ENCODE assay signal across 8 mouse cellular contexts in genomic region chr8:84798446-84799135, GRCm38 (mm10). TPM values are rescaled to one million over a fixed set of nuclear protein-coding genes. Genes with fewer than 3 reads are reported as not detected.
DNase-seq lines count a peak whose midpoint lies in the region; ATAC-seq and TF ChIP-seq lines count a peak whose summit lies in the region.

No protein-coding gene starts in this region.

- H3K9ac ChIP-seq in heart, adult 2 months (ENCODE audit: low read depth, low read length) = peak overlapping the region; percentile 90
- H3K9ac ChIP-seq in heart, embryonic 15.5 days = peak overlapping the region; percentile 96

- no peak for TF ChIP-seq EP300 in heart, adult 2 months (IDR thresholded peaks at IDR 0.05; ENCODE audit: insufficient read depth, low read depth, low read length)

- H3K9me3 ChIP-seq in G1E (replicated peaks) = no peaks in the 10 kb centered on the region
- no peaks in the 10 kb centered on the region for H3K9me3 ChIP-seq in heart, embryonic 15.5 days (replicated peaks)

- peaks cover 23% of the 10 kb centered on the region for H3K4me1 ChIP-seq in heart, adult 2 months (ENCODE audit: control insufficient read depth, insufficient read depth, low read length)
- peaks cover 41% of the 10 kb centered on the region for H3K4me1 ChIP-seq in G1E (ENCODE audit: insufficient read depth, low read depth, low read length)
- H3K4me1 ChIP-seq in heart, embryonic 15.5 days (replicated peaks) = peaks cover 52% of the 10 kb centered on the region

- peak overlapping the region; percentile 78 for H3K4me3 ChIP-seq in heart, adult 2 months
- H3K4me3 ChIP-seq in G1E (ENCODE audit: low read depth, low read length) = peak overlapping the region; percentile 77; the same call in 1 of the 2 replicates
- peak overlapping the region; percentile 84 for H3K4me3 ChIP-seq in heart, embryonic 15.5 days

- no peak for TF ChIP-seq CTCF in heart, adult 2 months (IDR thresholded peaks at IDR 0.05)
- TF ChIP-seq CTCF in G1E (IDR thresholded peaks at IDR 0.05; ENCODE audit: low read depth, low read length) = no peak

- H3K79me2 ChIP-seq in heart, adult 2 months (replicated peaks; ENCODE audit: control insufficient read depth, insufficient read depth, low read length) = peaks cover 8% of the 10 kb centered on the region

- no peak for ATAC-seq in G1E (ENCODE audit: extremely low read depth, insufficient number of reproducible peaks, low FRiP score, poor library complexity, severe bottlenecking)
- ATAC-seq in heart, embryonic 15.5 days (replicated peaks; ENCODE audit: insufficient number of reproducible peaks, insufficient read depth, low FRiP score, low read depth) = no peak
- peak; percentile 26 for ATAC-seq in megakaryocyte, adult 5-6 weeks (ENCODE audit: poor library complexity, severe bottlenecking)
- no peak for ATAC-seq in inflammation-experienced regulatory T-cells, adult 6 months
- no peak for ATAC-seq in activated CD4-positive, CD25-positive, alpha-beta regulatory T cell, adult 4 months

- TF ChIP-seq POLR2A in heart, adult 2 months (IDR thresholded peaks at IDR 0.05; ENCODE audit: insufficient read depth, low read depth, low read length) = no peak; the same call in 1 of the 2 replicates

- DNase-seq in heart, adult 2 months = peak in 1 of 2 experiments; percentile 52
- DNase-seq in heart, adult 9 months (ENCODE audit: low spot score in 2 of 2) = no peak
- no peak for DNase-seq in G1E (ENCODE audit: low spot score)
- DNase-seq in urinary bladder, adult 2 months (ENCODE audit: low spot score) = no peak

- H3K4me2 ChIP-seq in heart, embryonic 15.5 days = peak overlapping the region; percentile 93

- 54% methylated on average over 10 of the region's 10 CpGs for WGBS in heart, adult 2 months
- 62% methylated on average over 10 of the region's 10 CpGs for WGBS in heart, embryonic 15.5 days

- H3K36me3 ChIP-seq in heart, adult 2 months (ENCODE audit: control insufficient read depth, insufficient read depth, low read length) = no peaks in the 10 kb centered on the region
- peaks cover 39% of the 10 kb centered on the region for H3K36me3 ChIP-seq in G1E (replicated peaks)
- H3K36me3 ChIP-seq in heart, embryonic 15.5 days = peaks cover 3% of the 10 kb centered on the region; the same call in 1 of the 2 replicates

- peak overlapping the region; percentile 90 for H3K27ac ChIP-seq in heart, adult 2 months
- H3K27ac ChIP-seq in heart, embryonic 15.5 days = peak overlapping the region; percentile 87

- intact Hi-C loops in heart, adult 2 months (cut with DNase I) = loop anchor here (2.0 to 5.0 kb wide), 2 partner anchors 24 to 36 kb away; no protein-coding TSS in a partner anchor

- H3K27me3 ChIP-seq in heart, adult 2 months (ENCODE audit: control insufficient read depth, insufficient read depth, low read length) = no peaks in the 10 kb centered on the region
- peaks cover 80% of the 10 kb centered on the region for H3K27me3 ChIP-seq in G1E (ENCODE audit: insufficient read depth, low read length)
- peaks cover 49% of the 10 kb centered on the region for H3K27me3 ChIP-seq in heart, embryonic 15.5 days

RNA-seq across cellular contexts. Expression of gene Nfix, which starts 1.6 kb away (rescaled TPM):
- 100 to 1,000 TPM; 274 to 297 TPM for total RNA-seq in heart, adult 2 months (2021)
- 49.0 and 68.7 TPM in 2 replicates for polyA plus RNA-seq in heart, adult 2 months (2012; rRNA removed)
- 30.0 and 34.0 TPM in 2 replicates for total RNA-seq in G1E (2014; fragmentation: Nextera tagmentation)
- 2.7 and 4.3 TPM in 2 replicates for total RNA-seq in G1E (2017)
- polyA plus RNA-seq in G1E (2012) = 14.3 and 16.2 TPM in 2 replicates
- 15.0 and 20.8 TPM in 2 replicates for polyA plus RNA-seq in heart, embryonic 15.5 days (2015; fragmentation: Nextera tagmentation; extraction: Ambion mirVana)
- 23.8 and 26.9 TPM in 2 replicates for total RNA-seq in megakaryocyte, adult 5-6 weeks (2015)
- 7.7 and 17.0 TPM in 2 replicates for total RNA-seq in megakaryocyte, adult 5-6 weeks (2017)
- 1 to 10 TPM in 2 of 3 experiments, under 1 TPM in 1; 0.92 to 6.3 (median 3.1) TPM for polyA plus RNA-seq in inflammation-experienced regulatory T-cells, adult 6 months (2017; shearing (Covaris generic))
- 1 to 10 TPM; 2.0 to 2.2 TPM for polyA plus RNA-seq in activated CD4-positive, CD25-positive, alpha-beta regulatory T cell, adult 4 months (2017; shearing (Covaris generic))
- 21.7 and 77.0 TPM in 2 replicates for polyA plus RNA-seq in urinary bladder, adult 2 months (2012; rRNA removed)

RNA-seq across cellular contexts. Expression of gene Dand5, which starts 24.0 kb away (rescaled TPM):
- 10 to 100 TPM; 11.2 to 12.3 TPM for total RNA-seq in heart, adult 2 months (2021)
- 6.1 and 7.6 TPM in 2 replicates for polyA plus RNA-seq in heart, adult 2 months (2012; rRNA removed)
- total RNA-seq in G1E (2014; fragmentation: Nextera tagmentation) (7.1 and 7.7 TPM in 2 replicates), G1E (2017) (1.8 and 2.2 TPM in 2 replicates)
- 1.4 and 2.1 TPM in 2 replicates for polyA plus RNA-seq in G1E (2012)
- polyA plus RNA-seq in heart, embryonic 15.5 days (2015; fragmentation: Nextera tagmentation; extraction: Ambion mirVana) = 5.8 and 6.4 TPM in 2 replicates
- 1.4 and 2.6 TPM in 2 replicates for total RNA-seq in megakaryocyte, adult 5-6 weeks (2015)
- 0.28 and 4.4 TPM in 2 replicates for total RNA-seq in megakaryocyte, adult 5-6 weeks (2017)
- 1 to 10 TPM; 4.7 to 5.6 (median 5.4) TPM for polyA plus RNA-seq in inflammation-experienced regulatory T-cells, adult 6 months (2017; shearing (Covaris generic))
- 1 to 10 TPM; 4.2 to 4.5 TPM for polyA plus RNA-seq in activated CD4-positive, CD25-positive, alpha-beta regulatory T cell, adult 4 months (2017; shearing (Covaris generic))
- 4.7 and 4.8 TPM in 2 replicates for polyA plus RNA-seq in urinary bladder, adult 2 months (2012; rRNA removed)

RNA-seq across cellular contexts. Expression of gene Gadd45gip1, which starts 32.7 kb away (rescaled TPM):
- 10 to 100 TPM; 27.4 to 29.7 TPM for total RNA-seq in heart, adult 2 months (2021)
- 13.4 and 21.2 TPM in 2 replicates for polyA plus RNA-seq in heart, adult 2 months (2012; rRNA removed)
- 10.0 and 13.0 TPM in 2 replicates for total RNA-seq in G1E (2014; fragmentation: Nextera tagmentation)
- total RNA-seq in G1E (2017) = 20.4 and 20.9 TPM in 2 replicates
- 79.7 and 93.0 TPM in 2 replicates for polyA plus RNA-seq in G1E (2012)
- 45.3 and 46.5 TPM in 2 replicates for polyA plus RNA-seq in heart, embryonic 15.5 days (2015; fragmentation: Nextera tagmentation; extraction: Ambion mirVana)
- total RNA-seq in megakaryocyte, adult 5-6 weeks (2015) = 6.3 and 6.6 TPM in 2 replicates
- 13.9 and 20.5 TPM in 2 replicates for total RNA-seq in megakaryocyte, adult 5-6 weeks (2017)
- polyA plus RNA-seq in inflammation-experienced regulatory T-cells, adult 6 months (2017; shearing (Covaris generic)) = 10 to 100 TPM; 14.6 to 16.7 (median 16.1) TPM
- 10 to 100 TPM; 18.5 to 21.5 TPM for polyA plus RNA-seq in activated CD4-positive, CD25-positive, alpha-beta regulatory T cell, adult 4 months (2017; shearing (Covaris generic))
- polyA plus RNA-seq in urinary bladder, adult 2 months (2012; rRNA removed) = 22.0 and 22.2 TPM in 2 replicates

RNA-seq across cellular contexts. Expression of gene Rad23a, which starts 41.9 kb away (rescaled TPM):
- total RNA-seq in heart, adult 2 months (2021) = 10 to 100 TPM; 85.1 to 87.6 TPM
- polyA plus RNA-seq in heart, adult 2 months (2012; rRNA removed) = 77.3 and 101 TPM in 2 replicates
- 116 and 121 TPM in 2 replicates for total RNA-seq in G1E (2014; fragmentation: Nextera tagmentation)
- total RNA-seq in G1E (2017) = 38.7 and 39.2 TPM in 2 replicates
- polyA plus RNA-seq in G1E (2012) = 414 and 672 TPM in 2 replicates
- polyA plus RNA-seq in heart, embryonic 15.5 days (2015; fragmentation: Nextera tagmentation; extraction: Ambion mirVana) = 107 and 123 TPM in 2 replicates
- 35.6 and 36.9 TPM in 2 replicates for total RNA-seq in megakaryocyte, adult 5-6 weeks (2015)
- 27.6 and 29.5 TPM in 2 replicates for total RNA-seq in megakaryocyte, adult 5-6 weeks (2017)
- 100 to 1,000 TPM; 128 to 152 (median 145) TPM for polyA plus RNA-seq in inflammation-experienced regulatory T-cells, adult 6 months (2017; shearing (Covaris generic))
- polyA plus RNA-seq in activated CD4-positive, CD25-positive, alpha-beta regulatory T cell, adult 4 months (2017; shearing (Covaris generic)) = 100 to 1,000 TPM; 125 to 131 TPM
- 63.3 and 69.9 TPM in 2 replicates for polyA plus RNA-seq in urinary bladder, adult 2 months (2012; rRNA removed)

RNA-seq across cellular contexts. Expression of gene Calr, which starts 48.1 kb away (rescaled TPM):
- total RNA-seq in heart, adult 2 months (2021) = 100 to 1,000 TPM; 352 to 416 TPM
- 154 and 269 TPM in 2 replicates for polyA plus RNA-seq in heart, adult 2 months (2012; rRNA removed)
- total RNA-seq in G1E (2014; fragmentation: Nextera tagmentation) (406 and 435 TPM in 2 replicates), G1E (2017) (831 and 954 TPM in 2 replicates)
- 248 and 253 TPM in 2 replicates for polyA plus RNA-seq in G1E (2012)
- 525 and 658 TPM in 2 replicates for polyA plus RNA-seq in heart, embryonic 15.5 days (2015; fragmentation: Nextera tagmentation; extraction: Ambion mirVana)
- total RNA-seq in megakaryocyte, adult 5-6 weeks (2015) = 163 and 187 TPM in 2 replicates
- 821 and 830 TPM in 2 replicates for total RNA-seq in megakaryocyte, adult 5-6 weeks (2017)
- 100 to 1,000 TPM; 278 to 341 (median 290) TPM for polyA plus RNA-seq in inflammation-experienced regulatory T-cells, adult 6 months (2017; shearing (Covaris generic))
- 100 to 1,000 TPM; 269 to 303 TPM for polyA plus RNA-seq in activated CD4-positive, CD25-positive, alpha-beta regulatory T cell, adult 4 months (2017; shearing (Covaris generic))
- polyA plus RNA-seq in urinary bladder, adult 2 months (2012; rRNA removed) = 362 and 430 TPM in 2 replicates
